Mouse (Mus musculus): ENCODE measurements around the gene Gpld1. TPM values are rescaled to one million over a fixed set of nuclear protein-coding genes. Genes with fewer than 3 reads are reported as not detected.

Gpld1 gene
- polyA plus RNA-seq, 2 experiments = 3.1 to 5.9 TPM

DNA sequence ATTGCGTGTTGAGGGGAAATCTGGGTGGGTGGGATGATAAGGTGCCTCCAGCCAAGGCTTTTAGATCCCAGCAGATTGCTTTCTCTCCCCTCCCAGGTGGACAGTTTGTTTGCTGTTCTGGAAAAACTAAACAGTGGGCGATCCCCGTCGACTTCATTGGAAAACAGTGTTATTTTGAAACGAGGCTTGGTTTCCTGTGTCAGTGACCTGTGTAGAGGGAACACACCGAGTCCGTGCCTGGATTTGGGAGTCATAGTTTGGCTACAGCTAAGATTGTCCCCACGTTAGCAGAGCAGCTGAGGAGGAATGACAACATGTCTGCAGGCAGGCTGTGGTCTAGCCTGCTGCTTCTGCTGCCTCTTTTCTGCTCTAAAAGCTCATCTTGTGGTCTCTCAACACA lies 351 bp downstream of the Gpld1 start:
- no peaks in the 10 kb centered on the region for H3K36me3 ChIP-seq (replicated peaks; ENCODE audit: control insufficient read depth, insufficient read depth, low read depth)
- WGBS (ENCODE audit: insufficient replicate concordance) = 39% methylated on average over 8 of the region's 8 CpGs
- H3K4me3 ChIP-seq (ENCODE audit: insufficient read depth in 1 of 2, low read depth in 2 of 2, low read length in 2 of 2) = peak overlapping the region in 1 of 2 experiments; percentile 21; a peak in 1 of 4 replicates
- DNase-seq (ENCODE audit: low read depth in 3 of 3, low spot score in 3 of 3) (no peak), ATAC-seq (ENCODE audit: insufficient read depth) (no peak)
- H3K4me2 ChIP-seq (ENCODE audit: low read depth) = peak overlapping the region; percentile 24
- H3K4me1 ChIP-seq (replicated peaks; ENCODE audit: control insufficient read depth in 2 of 2, insufficient read depth in 2 of 2, low read length in 1 of 2) = peaks cover 0 to 4% of the 10 kb centered on the region in 2 experiments; a peak in 1 of 4 replicates
- H3K27me3 ChIP-seq (ENCODE audit: control insufficient read depth, insufficient read depth, low read length) = peaks cover 10% of the 10 kb centered on the region
- no peak overlapping the region for H3K27ac ChIP-seq
- no peak overlapping the region for H3K9ac ChIP-seq (replicated peaks)
- no peaks in the 10 kb centered on the region for H3K9me3 ChIP-seq (ENCODE audit: control insufficient read depth, low read length)
- TF ChIP-seq EP300 (IDR thresholded peaks at IDR 0.05; ENCODE audit: low read depth) (no peak), CTCF (IDR thresholded peaks at IDR 0.05; ENCODE audit: low read depth) (no peak)

DNA sequence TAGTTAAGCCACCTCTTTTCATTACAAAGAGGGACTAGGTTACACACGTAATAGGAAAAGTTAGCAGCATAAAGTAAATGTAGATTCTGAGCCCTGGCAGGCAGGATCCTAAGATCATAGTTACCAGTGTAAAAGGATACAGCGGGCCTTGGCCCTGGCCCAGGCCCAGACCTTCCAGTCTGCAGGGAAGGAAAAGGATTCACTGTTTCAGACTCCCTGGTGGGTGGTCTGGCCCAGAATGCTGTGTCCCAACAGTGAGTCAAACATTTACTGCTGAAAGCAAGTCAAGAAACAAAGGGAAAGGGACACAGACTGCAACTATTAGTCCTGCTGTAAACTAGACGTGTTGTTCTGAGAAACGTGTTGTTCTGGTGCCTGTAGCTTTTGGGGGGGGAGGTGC lies 2.6 kb downstream of the Gpld1 start:
- ATAC-seq (ENCODE audit: insufficient read depth) (no peak), DNase-seq (ENCODE audit: low read depth in 3 of 3, low spot score in 3 of 3) (no peak)
- TF ChIP-seq EP300 (IDR thresholded peaks at IDR 0.05; ENCODE audit: low read depth) (no peak), CTCF (IDR thresholded peaks at IDR 0.05; ENCODE audit: low read depth) (no peak)
- Histone ChIP-seq H3K4me1 (replicated peaks; ENCODE audit: control insufficient read depth in 2 of 2, insufficient read depth in 2 of 2, low read length in 1 of 2) (peaks cover 0 to 8% of the 10 kb centered on the region in 2 experiments; a peak in 2 of 4 replicates), H3K9me3 (ENCODE audit: control insufficient read depth, low read length) (no peaks in the 10 kb centered on the region), H3K9ac (replicated peaks) (no peak overlapping the region), H3K4me2 (ENCODE audit: low read depth) (no peak overlapping the region), H3K4me3 (ENCODE audit: insufficient read depth in 1 of 2, low read depth in 2 of 2, low read length in 2 of 2) (no peak overlapping the region), H3K27me3 (ENCODE audit: control insufficient read depth, insufficient read depth, low read length) (no peaks in the 10 kb centered on the region), H3K36me3 (replicated peaks; ENCODE audit: control insufficient read depth, insufficient read depth, low read depth) (no peaks in the 10 kb centered on the region), H3K27ac (no peak overlapping the region)
- 38% methylated on average over 4 of the region's 4 CpGs for WGBS (ENCODE audit: insufficient replicate concordance)

- no peak for DNase-seq (ENCODE audit: low read depth in 3 of 3, low spot score in 3 of 3)
- Histone ChIP-seq H3K36me3 (replicated peaks; ENCODE audit: control insufficient read depth, insufficient read depth, low read depth) (no peaks in the 10 kb centered on the region), H3K4me1 (replicated peaks; ENCODE audit: control insufficient read depth in 2 of 2, insufficient read depth in 2 of 2, low read length in 1 of 2) (peaks cover 0 to 8% of the 10 kb centered on the region in 2 experiments; a peak in 2 of 4 replicates), H3K9ac (replicated peaks) (no peak overlapping the region), H3K4me2 (ENCODE audit: low read depth) (no peak overlapping the region), H3K4me3 (ENCODE audit: insufficient read depth in 1 of 2, low read depth in 2 of 2, low read length in 2 of 2) (no peak overlapping the region), H3K27ac (no peak overlapping the region), H3K9me3 (ENCODE audit: control insufficient read depth, low read length) (no peaks in the 10 kb centered on the region), H3K27me3 (ENCODE audit: control insufficient read depth, insufficient read depth, low read length) (no peaks in the 10 kb centered on the region)
- TF ChIP-seq EP300 (IDR thresholded peaks at IDR 0.05; ENCODE audit: low read depth) = no peak
- no peak for TF ChIP-seq CTCF (IDR thresholded peaks at IDR 0.05; ENCODE audit: low read depth)
- WGBS (ENCODE audit: insufficient replicate concordance) = 44% methylated on average over 5 of the region's 5 CpGs
- ATAC-seq (ENCODE audit: insufficient read depth) = peak; percentile 43; the same call in 1 of the 2 replicates
Measured at GRCm38 (mm10) chr13:24947158-24947557, 4.2 kb downstream of the Gpld1 start.

DNA sequence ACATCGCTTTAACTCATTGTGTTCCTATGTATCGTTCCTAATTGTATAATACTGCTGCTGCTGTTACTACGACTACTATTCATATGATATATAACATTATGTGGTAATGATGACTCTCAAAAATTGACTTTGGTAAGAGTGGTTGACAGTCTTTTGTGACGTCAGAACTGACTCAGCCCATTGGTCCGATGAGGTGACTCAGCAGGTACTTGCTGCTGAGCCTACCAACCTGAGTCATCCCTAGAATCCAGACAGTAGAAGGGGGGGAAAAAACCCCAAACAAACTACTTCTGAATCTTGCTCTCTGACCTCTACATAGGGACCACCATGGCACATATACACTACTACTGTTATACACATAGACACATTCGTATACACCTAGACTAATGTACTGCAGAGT lies 5.9 kb downstream of the Gpld1 start:
- no peak for DNase-seq (ENCODE audit: low read depth in 3 of 3, low spot score in 3 of 3)
- WGBS (ENCODE audit: insufficient replicate concordance) = 71% methylated on average over 6 of the region's 6 CpGs
- no peak for ATAC-seq (ENCODE audit: insufficient read depth)
- Histone ChIP-seq H3K9me3 (ENCODE audit: control insufficient read depth, low read length) (no peaks in the 10 kb centered on the region), H3K9ac (replicated peaks) (no peak overlapping the region), H3K4me1 (replicated peaks; ENCODE audit: control insufficient read depth in 2 of 2, insufficient read depth in 2 of 2, low read length in 1 of 2) (peaks cover 0 to 4% of the 10 kb centered on the region in 2 experiments; a peak in 2 of 4 replicates), H3K4me3 (ENCODE audit: insufficient read depth in 1 of 2, low read depth in 2 of 2, low read length in 2 of 2) (no peak overlapping the region), H3K27ac (no peak overlapping the region), H3K36me3 (replicated peaks; ENCODE audit: control insufficient read depth, insufficient read depth, low read depth) (no peaks in the 10 kb centered on the region), H3K4me2 (ENCODE audit: low read depth) (no peak overlapping the region), H3K27me3 (ENCODE audit: control insufficient read depth, insufficient read depth, low read length) (no peaks in the 10 kb centered on the region)
- TF ChIP-seq EP300 (IDR thresholded peaks at IDR 0.05; ENCODE audit: low read depth) = no peak
- no peak for TF ChIP-seq CTCF (IDR thresholded peaks at IDR 0.05; ENCODE audit: low read depth)

DNA sequence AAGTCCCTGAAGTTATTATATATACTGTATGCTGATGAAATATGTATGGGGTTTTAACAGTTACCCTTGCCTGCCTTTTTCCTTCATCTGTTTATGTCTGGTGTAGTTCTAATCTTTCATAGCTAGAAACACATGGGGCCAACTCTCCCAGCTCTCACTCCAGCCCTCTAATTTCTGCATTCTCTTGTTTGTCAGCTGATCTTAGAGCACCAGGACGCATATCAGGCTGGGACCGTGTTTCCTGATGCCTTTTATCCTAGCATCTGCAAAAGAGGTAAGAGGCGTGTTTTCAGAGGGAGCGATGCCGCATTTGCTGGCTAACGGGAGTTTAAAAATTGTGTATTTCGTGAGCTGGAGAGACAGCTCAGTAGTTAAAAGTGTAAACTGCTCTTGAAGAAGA lies 9.7 kb downstream of the Gpld1 start:
- H3K36me3 ChIP-seq (replicated peaks; ENCODE audit: control insufficient read depth, insufficient read depth, low read depth) = no peaks in the 10 kb centered on the region
- H3K9ac ChIP-seq (replicated peaks) = no peak overlapping the region
- no peak for ATAC-seq (ENCODE audit: insufficient read depth)
- H3K4me1 ChIP-seq (replicated peaks; ENCODE audit: control insufficient read depth in 2 of 2, insufficient read depth in 2 of 2, low read length in 1 of 2) = peaks cover 0 to 4% of the 10 kb centered on the region in 2 experiments; a peak in 2 of 4 replicates
- H3K9me3 ChIP-seq (ENCODE audit: control insufficient read depth, low read length) = no peaks in the 10 kb centered on the region
- DNase-seq (ENCODE audit: low read depth in 3 of 3, low spot score in 3 of 3) = no peak
- TF ChIP-seq EP300 (IDR thresholded peaks at IDR 0.05; ENCODE audit: low read depth) (no peak), CTCF (IDR thresholded peaks at IDR 0.05; ENCODE audit: low read depth) (no peak)
- 32% methylated on average over 7 of the region's 7 CpGs for WGBS (ENCODE audit: insufficient replicate concordance)
- H3K4me3 ChIP-seq (ENCODE audit: insufficient read depth in 1 of 2, low read depth in 2 of 2, low read length in 2 of 2) = no peak overlapping the region
- no peak overlapping the region for H3K27ac ChIP-seq
- H3K4me2 ChIP-seq (ENCODE audit: low read depth) = no peak overlapping the region
- H3K27me3 ChIP-seq (ENCODE audit: control insufficient read depth, insufficient read depth, low read length) = no peaks in the 10 kb centered on the region; the same call in 1 of the 2 replicates

Measured in liver, embryonic 14.5 days (tissue).